Mouse (Mus musculus): ENCODE results near the gene Fbp2.

DNA sequence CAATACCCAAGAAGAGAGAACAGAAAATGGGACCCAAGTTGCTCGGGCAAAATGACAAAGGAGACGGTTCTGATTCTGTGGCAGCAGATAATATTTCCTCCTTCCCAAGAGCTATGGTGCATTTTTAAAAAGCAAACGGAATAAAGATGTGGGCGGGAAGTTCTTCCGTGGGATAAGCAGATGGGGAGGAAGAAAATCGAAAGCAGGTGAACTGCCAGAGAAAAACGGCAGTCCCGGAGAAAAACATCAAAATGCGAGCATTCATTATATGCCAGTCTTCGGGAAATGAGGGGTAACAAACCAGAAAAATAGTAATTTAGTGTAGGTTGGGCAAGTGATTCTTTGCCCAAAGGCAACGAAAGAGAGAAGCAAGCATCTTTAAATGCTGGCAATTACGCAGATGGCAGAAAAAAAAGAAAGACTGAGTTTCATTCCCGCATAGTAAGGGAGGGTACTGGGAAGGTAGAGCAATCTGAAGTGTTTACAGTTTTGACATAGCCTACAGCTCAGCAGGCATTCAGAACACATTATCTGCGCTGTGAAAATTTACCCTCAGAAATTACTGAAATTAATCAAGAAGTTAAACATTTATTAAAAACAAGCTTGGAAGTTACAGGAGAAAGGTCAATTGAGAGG is 49.4 kb upstream of the Fbp2 start:
- no peak for TF ChIP-seq CTCF (IDR thresholded peaks at IDR 0.05; ENCODE audit: insufficient read depth, low read depth, low read length)
- no peak for TF ChIP-seq POLR2A (IDR thresholded peaks at IDR 0.05; ENCODE audit: insufficient read depth, low read depth, low read length)
